Mouse (Mus musculus) thymus, postnatal 36 days (tissue): Measurements from ENCODE around the gene Il22.
"Not testable (repeated sequence)": the region's sequence is repeated elsewhere in the genome, so short reads cannot be mapped to it uniquely, and the experiment has no call there.

Experiments
- DNase-seq, 2 experiments: peaks; one replicate each; pipeline ENCODE4 v3.0.0; 2022; ENCODE audit warnings: mixed read lengths in 2 of 2

Il22 gene

GRCm38 (mm10) chr10:118204642-118205041 is at the start of gene Il22:
Gene Il22, plus strand, starts transcription at chr10:118204942.
- no peak for DNase-seq

DNA sequence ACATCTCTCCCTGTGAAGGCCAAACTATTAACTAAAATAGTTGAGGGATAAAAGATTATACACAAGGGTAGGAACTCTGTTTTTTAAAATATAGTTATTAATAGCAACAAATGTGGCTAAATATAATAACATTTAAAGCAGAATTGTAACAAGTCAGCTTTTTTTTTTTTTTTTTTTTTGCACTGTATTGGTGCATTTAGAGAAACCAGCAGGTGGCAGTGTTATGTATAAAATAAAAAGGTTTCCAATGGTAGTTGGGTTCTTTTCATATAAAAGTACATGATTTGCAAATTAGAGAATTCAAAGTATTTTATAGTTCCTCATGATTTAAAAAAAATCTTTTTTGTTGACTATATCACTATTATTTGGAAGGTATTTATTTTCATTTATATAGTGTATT is 48.8 kb upstream of the Il22 start:
- DNase-seq = no peak

GRCm38 (mm10) chr10:118161131-118161530 is 43.6 kb upstream of the Il22 start:
- no peak for DNase-seq

- DNase-seq = no peak
These were observed 35.5 kb upstream of the Il22 start for GRCm38 (mm10) chr10:118169212-118169611.

GRCm38 (mm10) chr10:118172416-118172815 is 32.3 kb upstream of the Il22 start:
- no peak for DNase-seq

- DNase-seq = no peak
These were observed 31.9 kb upstream of the Il22 start for GRCm38 (mm10) chr10:118172876-118173275.

DNA sequence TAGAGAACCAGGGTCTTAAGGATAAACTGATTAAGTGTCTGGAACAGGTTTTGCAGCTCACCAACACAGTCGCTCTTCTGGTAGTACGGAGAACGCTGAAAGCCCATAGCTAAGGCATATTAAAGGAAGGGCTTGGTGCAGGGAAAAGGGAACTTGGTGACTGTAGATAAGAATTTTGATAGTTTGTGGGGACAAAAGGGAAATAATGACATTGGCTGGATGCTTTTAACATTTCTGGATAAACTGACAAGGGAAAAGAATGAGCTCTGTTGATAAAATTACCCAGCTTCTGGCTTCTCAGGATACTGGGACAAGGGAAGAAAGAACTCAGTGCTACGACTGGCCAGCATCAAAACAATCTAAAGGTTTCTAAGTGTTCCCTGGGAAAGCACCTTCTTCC is 29.2 kb upstream of the Il22 start:
- not testable (repeated sequence) for DNase-seq

- no peak for DNase-seq
These were observed 26.0 kb upstream of the Il22 start for GRCm38 (mm10) chr10:118178735-118179151.

DNA sequence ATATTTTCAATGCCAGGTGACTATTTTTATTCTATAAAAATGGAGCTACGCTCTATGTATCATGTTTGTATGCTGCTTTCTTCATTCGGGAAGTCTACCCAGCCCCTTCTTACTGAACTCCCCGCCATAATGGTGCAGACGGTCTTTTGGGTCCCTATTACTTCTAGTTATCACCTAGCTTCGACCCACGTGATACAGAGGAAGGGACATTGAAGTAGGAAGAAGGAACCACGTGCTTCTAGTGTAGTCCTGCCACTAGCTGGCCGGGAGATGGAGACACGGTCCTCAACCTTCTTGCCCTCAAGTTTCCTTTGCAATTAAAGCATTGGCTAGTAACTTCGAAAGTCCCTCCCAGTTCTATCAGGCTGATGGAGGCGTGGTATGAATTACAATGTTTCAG is 25.5 kb upstream of the Il22 start:
- DNase-seq = no peak

- DNase-seq = not testable (repeated sequence)
These were observed 9.6 kb upstream of the Il22 start for GRCm38 (mm10) chr10:118195150-118195549.

DNA sequence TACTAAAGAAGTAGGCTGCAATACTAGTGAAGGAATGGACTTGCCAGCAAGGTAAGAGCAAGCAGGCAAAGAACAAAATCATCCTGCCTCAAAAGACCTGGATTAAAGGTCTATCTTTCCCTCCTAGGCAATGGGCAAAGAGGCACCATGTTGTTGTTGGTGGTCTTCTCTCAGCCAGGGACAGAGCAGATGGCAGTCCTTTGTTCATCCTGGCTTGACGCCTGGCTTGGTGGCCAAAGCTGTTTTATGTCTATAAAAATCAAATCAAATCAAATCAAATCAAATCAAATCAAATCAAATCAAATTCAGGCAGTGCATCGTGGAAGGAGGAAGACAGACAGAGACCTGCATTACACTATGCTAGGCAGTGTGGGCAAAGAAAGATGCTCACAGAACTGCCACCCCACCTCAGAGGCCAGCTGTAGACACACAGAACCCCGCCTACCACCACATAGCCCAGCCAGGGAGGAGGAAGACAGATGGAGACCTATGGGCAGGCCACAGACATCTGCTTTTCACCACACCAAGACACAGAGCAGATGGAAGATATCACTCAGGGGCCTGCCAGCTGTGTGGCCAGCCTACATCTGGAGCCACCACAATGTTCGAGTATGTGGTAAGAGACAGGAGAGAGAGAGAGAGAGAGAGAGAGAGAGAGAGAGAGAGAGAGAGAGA is 11.1 kb downstream of the Il22 start:
- not testable (repeated sequence) for DNase-seq

DNA sequence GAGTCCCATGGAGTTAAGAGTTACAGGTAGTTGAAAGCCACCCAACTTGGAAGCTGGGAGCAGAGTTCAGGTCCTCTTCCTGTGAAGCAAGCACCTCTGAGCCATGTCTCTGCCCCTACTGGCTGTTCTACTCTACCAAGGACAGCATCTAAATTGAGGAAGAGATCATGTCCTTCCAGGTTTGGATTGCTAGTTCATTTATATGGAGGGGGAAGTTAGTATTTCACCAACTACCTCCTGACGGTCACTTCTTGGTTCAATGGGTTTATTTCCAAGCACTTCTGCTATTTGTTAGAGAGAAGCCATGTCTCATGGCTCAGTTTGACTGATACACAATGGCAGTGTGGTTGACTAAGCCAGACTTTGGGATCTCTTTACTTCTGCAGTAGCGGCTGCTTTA is 22.9 kb downstream of the Il22 start:
- DNase-seq = not testable (repeated sequence)

DNA sequence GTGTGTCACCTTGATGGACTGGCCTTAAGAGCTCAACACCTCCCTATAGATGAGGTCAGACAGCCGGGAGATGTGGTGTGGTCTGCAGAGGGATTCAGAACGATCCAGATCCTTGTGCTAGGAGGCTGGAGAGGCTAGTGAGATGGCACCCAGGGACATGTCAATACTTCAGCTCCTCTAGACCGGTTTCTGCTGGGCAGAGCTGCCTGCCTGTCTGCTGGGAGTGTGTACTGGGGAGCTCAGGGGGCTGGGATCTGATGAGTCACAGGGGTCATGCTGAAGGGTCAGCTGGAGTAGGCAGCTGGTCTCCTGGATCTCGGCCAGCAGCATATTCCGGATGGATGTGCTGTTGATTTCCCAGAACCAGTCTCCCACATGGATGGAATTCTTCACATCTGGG is 27.9 kb downstream of the Il22 start:
- DNase-seq = not testable (repeated sequence)

- DNase-seq = not testable (repeated sequence)
These were observed 35.9 kb downstream of the Il22 start, which contains the start of gene Gm32717 for GRCm38 (mm10) chr10:118240680-118241079. Gene Gm32717, minus strand, starts transcription at chr10:118240780.

- DNase-seq = not testable (repeated sequence)
These were observed 44.4 kb downstream of the Il22 start for GRCm38 (mm10) chr10:118249006-118249595.

DNA sequence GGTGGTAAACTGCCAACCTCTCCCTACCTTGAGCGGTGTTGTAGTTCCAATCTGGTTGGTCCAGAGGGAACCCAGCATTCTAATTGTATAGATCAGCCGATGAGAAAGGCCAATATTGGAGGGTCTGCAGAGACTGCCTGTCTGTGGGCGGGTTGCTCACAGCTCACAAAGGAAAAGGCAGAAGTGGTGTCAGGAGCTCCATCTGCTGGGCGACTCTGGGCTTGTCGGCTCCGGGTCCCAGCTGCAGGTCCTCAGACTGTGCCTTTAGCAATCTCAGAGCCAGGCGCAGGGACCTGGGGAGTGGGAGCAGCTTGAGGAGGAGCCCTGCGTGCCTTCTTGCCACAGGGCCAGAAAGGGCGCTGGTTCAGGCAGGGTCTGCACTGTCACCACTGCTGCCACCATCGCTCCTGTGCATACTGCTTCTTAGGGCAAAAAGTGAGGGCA is 46.1 kb downstream of the Il22 start:
- peak; percentile 33 to 40 for DNase-seq

- not testable (repeated sequence) for DNase-seq
These were observed 53.6 kb downstream of the Il22 start, which contains the start of gene Gm32802 for GRCm38 (mm10) chr10:118258388-118258787. Gene Gm32802, plus strand, starts transcription at chr10:118258688.
